Mouse (Mus musculus) intestine, postnatal 0 days (tissue): ENCODE measurements at regions not wholly inside any gene's neighbourhood (a gene's known extent, or its start where the extent isn't known, plus 50 kb on each side); places are given as distances from the start of the nearest gene placed in this dataset.

ENCODE experiments used
- ATAC-seq: fragments of 200-750 bp; cut with Nextera tagmentation; 2 replicates; pipeline ENCODE4 v1.8.0; 2017; ENCODE audit warnings: mild to moderate bottlenecking, moderate TSS enrichment, moderate library complexity
- H3K27ac ChIP-seq: fragments of 300-500 bp; sonication (generic); 2 replicates; pipeline ENCODE4 v1.5.1; 2014; ENCODE audit warnings: mild to moderate bottlenecking, low read depth, low read length, moderate library complexity
- H3K27me3 ChIP-seq: fragments of 300-500 bp; sonication (generic); replicated peaks from 2 replicates; pipeline ENCODE4 v1.6.1; 2014; ENCODE audit warnings: low read length, mixed read lengths; ENCODE audit not compliant: control insufficient read depth, insufficient read depth
- H3K36me3 ChIP-seq: fragments of 300-500 bp; sonication (generic); 2 replicates; pipeline ENCODE4 v1.6.1; 2014; ENCODE audit warnings: mild to moderate bottlenecking, moderate library complexity; ENCODE audit not compliant: control insufficient read depth, insufficient read depth
- H3K4me1 ChIP-seq: fragments of 300-500 bp; sonication (generic); replicated peaks from 2 replicates; pipeline ENCODE4 v1.6.1; 2014; ENCODE audit warnings: antibody characterized with exemption, low read length, mixed read lengths; ENCODE audit not compliant: control insufficient read depth, insufficient read depth
- H3K4me2 ChIP-seq: fragments of 300-500 bp; sonication (generic); replicated peaks from 2 replicates; pipeline ENCODE4 v1.6.1; 2014; ENCODE audit warnings: low read depth, mild to moderate bottlenecking, moderate library complexity
- H3K4me3 ChIP-seq: fragments of 300-500 bp; sonication (generic); 2 replicates; pipeline ENCODE4 v1.5.1; 2014; ENCODE audit warnings: low read depth, low read length
- H3K9ac ChIP-seq: fragments of 300-500 bp; sonication (generic); 2 replicates; pipeline ENCODE4 v1.6.1; 2014; ENCODE audit warnings: mild to moderate bottlenecking, low read depth, low read length
- H3K9me3 ChIP-seq: fragments of 300-500 bp; sonication (generic); 2 replicates; pipeline ENCODE4 v1.6.1; 2016; ENCODE audit warnings: mixed run types; ENCODE audit not compliant: control insufficient read depth
- CTCF ChIP-seq: sonication (generic); IDR thresholded peaks from 2 replicates; pipeline ENCODE4 v1.5.1; 2016; ENCODE audit warnings: low read depth, mild to moderate bottlenecking, control low read depth, antibody characterized with exemption, moderate library complexity
- WGBS: fragments of 180-500 bp; shearing (Covaris S2); extraction: QIAGEN DNeasy Blood & Tissue Kit; methylation state at CpG from one replicate; pipeline ENCODE4 v1.1.7; 2014; 5-methylcytosine and 5-hydroxymethylcytosine counted together

GRCm38 (mm10) chr5:41563441-41563840, 144.5 kb downstream of the Rab28 start:
- Histone ChIP-seq H3K27me3 (no peaks in the 10 kb centered on the region), H3K4me1 (no peaks in the 10 kb centered on the region), H3K9me3 (no peaks in the 10 kb centered on the region), H3K4me2 (no peak overlapping the region), H3K36me3 (no peaks in the 10 kb centered on the region), H3K27ac (no peak overlapping the region), H3K4me3 (no peak overlapping the region), H3K9ac (no peak overlapping the region)
- no peak for ATAC-seq
- 64% methylated on average over 4 of the region's 4 CpGs for WGBS
- no peak for TF ChIP-seq CTCF

- H3K4me2 ChIP-seq: no peak overlapping the region
- H3K9ac ChIP-seq: no peak overlapping the region
- ATAC-seq: no peak
- 55% methylated on average over 1 of the region's 1 CpGs for WGBS
- H3K4me3 ChIP-seq: no peak overlapping the region
- no peaks in the 10 kb centered on the region for H3K9me3 ChIP-seq
- no peaks in the 10 kb centered on the region for H3K4me1 ChIP-seq
- no peak for TF ChIP-seq CTCF
- H3K27ac ChIP-seq: no peak overlapping the region
- H3K27me3 ChIP-seq: no peaks in the 10 kb centered on the region
- H3K36me3 ChIP-seq: no peaks in the 10 kb centered on the region
Measured at GRCm38 (mm10) chr5:41562299-41562698, 145.7 kb downstream of the Rab28 start.

- Histone ChIP-seq H3K27ac (no peak overlapping the region), H3K27me3 (no peaks in the 10 kb centered on the region), H3K4me2 (peak overlapping the region; percentile 48), H3K4me1 (no peaks in the 10 kb centered on the region), H3K36me3 (no peaks in the 10 kb centered on the region), H3K4me3 (peak overlapping the region; percentile 18; the same call in 1 of the 2 replicates), H3K9ac (no peak overlapping the region), H3K9me3 (no peaks in the 10 kb centered on the region)
- 29% methylated on average over 24 of the region's 24 CpGs for WGBS
- TF ChIP-seq CTCF: no peak
- no peak for ATAC-seq
Measured at GRCm38 (mm10) chr5:41556700-41557309, 151.2 kb downstream of the Rab28 start.

- TF ChIP-seq CTCF: no peak
- no peaks in the 10 kb centered on the region for H3K9me3 ChIP-seq
- no peaks in the 10 kb centered on the region for H3K27me3 ChIP-seq
- no peak overlapping the region for H3K9ac ChIP-seq
- no peak overlapping the region for H3K4me3 ChIP-seq
- no peak for ATAC-seq
- no peak overlapping the region for H3K27ac ChIP-seq
- no peaks in the 10 kb centered on the region for H3K4me1 ChIP-seq
- 76% methylated on average over 3 of the region's 3 CpGs for WGBS
- H3K4me2 ChIP-seq: no peak overlapping the region
- H3K36me3 ChIP-seq: no peaks in the 10 kb centered on the region
Measured at GRCm38 (mm10) chr5:41554312-41554711, 153.6 kb downstream of the Rab28 start.

- Histone ChIP-seq H3K36me3 (no peaks in the 10 kb centered on the region), H3K4me1 (no peaks in the 10 kb centered on the region), H3K27ac (no peak overlapping the region), H3K9ac (no peak overlapping the region), H3K9me3 (no peaks in the 10 kb centered on the region), H3K4me2 (no peak overlapping the region), H3K27me3 (no peaks in the 10 kb centered on the region), H3K4me3 (no peak overlapping the region)
- 72% methylated on average over 2 of the region's 2 CpGs for WGBS
- no peak for TF ChIP-seq CTCF
- no peak for ATAC-seq
Measured at GRCm38 (mm10) chr5:41550063-41550462, 157.9 kb downstream of the Rab28 start.

- no peak for TF ChIP-seq CTCF
- H3K27me3 ChIP-seq: no peaks in the 10 kb centered on the region
- no peak for ATAC-seq
- no peak overlapping the region for H3K9ac ChIP-seq
- WGBS: 14% methylated on average over 4 of the region's 4 CpGs
- H3K36me3 ChIP-seq: no peaks in the 10 kb centered on the region
- no peaks in the 10 kb centered on the region for H3K9me3 ChIP-seq
- no peak overlapping the region for H3K4me3 ChIP-seq
- no peaks in the 10 kb centered on the region for H3K4me1 ChIP-seq
- H3K4me2 ChIP-seq: no peak overlapping the region
- H3K27ac ChIP-seq: no peak overlapping the region
Measured at GRCm38 (mm10) chr5:41546909-41547308, 161.0 kb downstream of the Rab28 start.

GRCm38 (mm10) chr5:41540789-41541188, 167.2 kb downstream of the Rab28 start:
- H3K4me2 ChIP-seq: no peak overlapping the region
- no peak for ATAC-seq
- no peaks in the 10 kb centered on the region for H3K27me3 ChIP-seq
- H3K9me3 ChIP-seq: no peaks in the 10 kb centered on the region
- H3K36me3 ChIP-seq: no peaks in the 10 kb centered on the region
- H3K4me3 ChIP-seq: no peak overlapping the region
- no peaks in the 10 kb centered on the region for H3K4me1 ChIP-seq
- H3K9ac ChIP-seq: no peak overlapping the region
- H3K27ac ChIP-seq: no peak overlapping the region
- WGBS: 6% methylated on average over 1 of the region's 1 CpGs
- no peak for TF ChIP-seq CTCF
